Mouse (Mus musculus): ENCODE measurements at regions not wholly inside any gene's neighbourhood (a gene's known extent, or its start where the extent isn't known, plus 50 kb on each side); places are given as distances from the start of the nearest gene placed in this dataset.

GRCm38 (mm10) chr3:73134316-73134715 lies 76.7 kb upstream of the Slitrk3 start:
- peak; percentile 39 for DNase-seq

GRCm38 (mm10) chr3:73125143-73125542 lies 67.5 kb upstream of the Slitrk3 start:
- DNase-seq, result no peak

- no peak for DNase-seq
Measured at GRCm38 (mm10) chr3:73109102-73109501, 51.5 kb upstream of the Slitrk3 start.
